Mouse (Mus musculus): ENCODE measurements at regions not wholly inside any gene's neighbourhood (a gene's known extent, or its start where the extent isn't known, plus 50 kb on each side); places are given as distances from the start of the nearest gene placed in this dataset.

DNA sequence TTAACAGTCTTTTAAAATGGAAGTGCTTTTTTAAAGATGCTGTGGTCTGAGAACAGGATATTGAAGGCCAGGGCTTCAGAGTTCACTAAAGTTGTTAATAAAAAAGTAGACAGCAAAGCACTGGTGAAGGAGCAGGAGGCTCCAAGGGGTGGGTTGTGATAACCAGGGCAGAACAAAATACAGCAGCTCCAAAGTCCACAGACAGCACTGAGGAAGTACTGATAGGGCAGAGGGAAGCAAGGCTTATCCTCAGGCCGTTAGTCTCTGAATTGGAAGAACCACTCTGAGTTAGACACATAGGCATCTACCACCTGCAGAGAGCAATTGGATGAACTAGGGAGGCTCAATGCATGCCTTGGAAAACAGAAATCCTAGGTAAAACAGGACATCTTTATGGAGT is 62.1 kb downstream of the P2ry1 start:
- Histone ChIP-seq H3K4me3 (replicated peaks; ENCODE audit: low read length) (no peak overlapping the region), H3K9ac (ENCODE audit: low read depth, low read length, severe bottlenecking) (no peak overlapping the region), H3K27me3 (ENCODE audit: control insufficient read depth, insufficient read depth, low read length) (no peaks in the 10 kb centered on the region), H3K9me3 (ENCODE audit: control insufficient read depth, low read length) (no peaks in the 10 kb centered on the region), H3K27ac (replicated peaks; ENCODE audit: low read depth, low read length) (no peak overlapping the region), H3K36me3 (ENCODE audit: control insufficient read depth, insufficient read depth, low read length) (no peaks in the 10 kb centered on the region), H3K4me2 (replicated peaks; ENCODE audit: low read depth, low read length, severe bottlenecking) (no peak overlapping the region), H3K4me1 (ENCODE audit: control insufficient read depth, insufficient read depth, low read length) (no peaks in the 10 kb centered on the region)
- no peak for DNase-seq (ENCODE audit: low spot score)
- 74% methylated on average over 1 of the region's 1 CpGs for WGBS
- no peak for ATAC-seq (ENCODE audit: low FRiP score, low read depth)
- no peak for TF ChIP-seq POLR2A (IDR thresholded peaks at IDR 0.05; ENCODE audit: borderline replicate concordance, extremely low read depth, insufficient read depth, insufficient read length)

DNA sequence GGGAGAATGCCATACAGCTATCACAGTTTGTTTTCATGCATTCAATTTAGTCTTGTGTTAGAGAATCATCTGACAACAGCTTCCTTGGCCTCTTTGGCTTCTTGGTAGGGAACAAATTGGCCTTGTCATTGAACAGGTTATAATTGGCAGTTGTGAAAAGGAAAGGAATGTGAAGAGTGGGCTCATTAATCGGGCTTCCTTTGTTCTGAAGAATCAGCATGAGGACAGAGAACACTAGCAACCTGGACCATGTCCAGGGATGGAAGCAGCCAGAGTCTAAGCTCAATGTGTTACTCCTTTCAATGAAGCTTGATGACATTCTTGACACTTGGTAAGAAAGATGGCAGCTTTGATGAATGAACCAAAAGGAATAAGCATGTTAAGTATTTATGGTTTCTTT is 64.5 kb downstream of the P2ry1 start:
- H3K4me3 ChIP-seq (replicated peaks; ENCODE audit: low read length) = no peak overlapping the region
- no peak overlapping the region for H3K4me2 ChIP-seq (replicated peaks; ENCODE audit: low read depth, low read length, severe bottlenecking)
- DNase-seq (ENCODE audit: low spot score) = no peak
- no peak overlapping the region for H3K27ac ChIP-seq (replicated peaks; ENCODE audit: low read depth, low read length)
- H3K36me3 ChIP-seq (ENCODE audit: control insufficient read depth, insufficient read depth, low read length) = no peaks in the 10 kb centered on the region
- ATAC-seq (ENCODE audit: low FRiP score, low read depth) = no peak
- 79% methylated on average over 1 of the region's 1 CpGs for WGBS
- TF ChIP-seq POLR2A (IDR thresholded peaks at IDR 0.05; ENCODE audit: borderline replicate concordance, extremely low read depth, insufficient read depth, insufficient read length) = no peak
- no peaks in the 10 kb centered on the region for H3K4me1 ChIP-seq (ENCODE audit: control insufficient read depth, insufficient read depth, low read length)
- H3K9ac ChIP-seq (ENCODE audit: low read depth, low read length, severe bottlenecking) = no peak overlapping the region
- H3K9me3 ChIP-seq (ENCODE audit: control insufficient read depth, low read length) = no peaks in the 10 kb centered on the region
- no peaks in the 10 kb centered on the region for H3K27me3 ChIP-seq (ENCODE audit: control insufficient read depth, insufficient read depth, low read length)

DNA sequence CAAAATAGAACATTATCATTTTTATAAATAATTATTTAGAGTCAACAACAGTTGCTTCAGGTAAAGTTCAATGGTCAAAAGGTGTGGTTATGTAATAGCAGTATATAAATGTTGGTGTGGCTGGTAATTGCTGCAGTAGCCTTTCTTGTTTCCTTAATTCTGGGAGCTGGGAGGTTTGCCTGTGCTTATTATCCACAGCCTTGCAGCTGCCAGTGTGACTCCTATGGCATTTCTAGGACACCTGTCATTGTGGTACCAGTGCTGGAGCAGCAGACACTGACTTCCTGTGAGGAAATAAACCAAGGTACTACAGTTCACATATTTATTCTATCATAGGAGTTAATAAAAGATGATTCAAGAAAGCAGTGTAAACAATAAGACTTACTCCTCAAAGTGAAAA is 65.6 kb downstream of the P2ry1 start:
- H3K9ac ChIP-seq (ENCODE audit: low read depth, low read length, severe bottlenecking) = no peak overlapping the region
- no peaks in the 10 kb centered on the region for H3K9me3 ChIP-seq (ENCODE audit: control insufficient read depth, low read length)
- no peaks in the 10 kb centered on the region for H3K36me3 ChIP-seq (ENCODE audit: control insufficient read depth, insufficient read depth, low read length)
- no peak overlapping the region for H3K4me3 ChIP-seq (replicated peaks; ENCODE audit: low read length)
- no peaks in the 10 kb centered on the region for H3K4me1 ChIP-seq (ENCODE audit: control insufficient read depth, insufficient read depth, low read length)
- no peak overlapping the region for H3K27ac ChIP-seq (replicated peaks; ENCODE audit: low read depth, low read length)
- no peak for TF ChIP-seq POLR2A (IDR thresholded peaks at IDR 0.05; ENCODE audit: borderline replicate concordance, extremely low read depth, insufficient read depth, insufficient read length)
- ATAC-seq (ENCODE audit: low FRiP score, low read depth) (no peak), DNase-seq (ENCODE audit: low spot score) (no peak)
- no peaks in the 10 kb centered on the region for H3K27me3 ChIP-seq (ENCODE audit: control insufficient read depth, insufficient read depth, low read length)
- H3K4me2 ChIP-seq (replicated peaks; ENCODE audit: low read depth, low read length, severe bottlenecking) = no peak overlapping the region

DNA sequence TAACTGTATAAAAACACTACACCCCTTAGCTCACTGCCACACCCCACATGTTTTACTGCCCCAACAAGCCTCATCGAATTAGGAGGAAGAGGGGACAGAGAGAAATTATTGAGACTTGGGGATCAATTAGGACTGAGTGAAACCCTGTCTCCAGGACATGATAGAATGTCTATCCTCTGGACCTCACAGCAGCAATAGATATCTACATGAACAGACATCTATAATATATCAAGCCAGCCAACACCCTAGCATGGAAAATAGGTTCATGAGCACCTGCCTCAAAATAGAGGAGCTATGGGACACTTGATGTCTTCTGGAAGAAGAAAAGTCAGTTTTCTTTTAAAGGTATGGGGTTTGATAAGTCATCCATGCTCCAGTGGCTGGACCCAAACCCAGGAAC is 68.4 kb downstream of the P2ry1 start:
- WGBS = 87% methylated on average over 1 of the region's 1 CpGs
- DNase-seq (ENCODE audit: low spot score) (no peak), ATAC-seq (ENCODE audit: low FRiP score, low read depth) (no peak)
- Histone ChIP-seq H3K27me3 (ENCODE audit: control insufficient read depth, insufficient read depth, low read length) (no peaks in the 10 kb centered on the region), H3K27ac (replicated peaks; ENCODE audit: low read depth, low read length) (no peak overlapping the region), H3K36me3 (ENCODE audit: control insufficient read depth, insufficient read depth, low read length) (no peaks in the 10 kb centered on the region), H3K4me1 (ENCODE audit: control insufficient read depth, insufficient read depth, low read length) (no peaks in the 10 kb centered on the region), H3K9ac (ENCODE audit: low read depth, low read length, severe bottlenecking) (no peak overlapping the region), H3K9me3 (ENCODE audit: control insufficient read depth, low read length) (no peaks in the 10 kb centered on the region), H3K4me3 (replicated peaks; ENCODE audit: low read length) (no peak overlapping the region), H3K4me2 (replicated peaks; ENCODE audit: low read depth, low read length, severe bottlenecking) (no peak overlapping the region)
- TF ChIP-seq POLR2A (IDR thresholded peaks at IDR 0.05; ENCODE audit: borderline replicate concordance, extremely low read depth, insufficient read depth, insufficient read length) = no peak

DNA sequence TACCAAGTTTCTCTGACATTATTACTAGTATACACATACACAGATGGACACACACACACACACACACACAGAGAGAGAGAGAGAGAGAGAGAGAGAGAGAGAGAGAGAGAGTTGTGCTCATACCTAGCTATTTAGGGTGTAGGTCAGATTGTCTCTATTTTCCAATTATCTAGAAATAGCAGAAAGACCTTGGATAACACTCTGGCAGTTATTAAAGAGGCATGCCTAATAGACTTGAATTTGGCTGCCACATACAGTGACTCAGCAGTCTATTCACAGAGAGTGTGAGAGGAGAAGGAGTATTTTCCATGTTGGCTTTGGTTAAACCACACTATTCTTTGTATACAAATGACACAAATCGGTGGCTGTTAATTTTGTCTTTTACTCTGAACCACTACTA is 69.7 kb downstream of the P2ry1 start:
- Histone ChIP-seq H3K4me1 (ENCODE audit: control insufficient read depth, insufficient read depth, low read length) (no peaks in the 10 kb centered on the region), H3K4me3 (replicated peaks; ENCODE audit: low read length) (no peak overlapping the region), H3K4me2 (replicated peaks; ENCODE audit: low read depth, low read length, severe bottlenecking) (no peak overlapping the region), H3K9ac (ENCODE audit: low read depth, low read length, severe bottlenecking) (no peak overlapping the region), H3K36me3 (ENCODE audit: control insufficient read depth, insufficient read depth, low read length) (no peaks in the 10 kb centered on the region), H3K27me3 (ENCODE audit: control insufficient read depth, insufficient read depth, low read length) (no peaks in the 10 kb centered on the region), H3K9me3 (ENCODE audit: control insufficient read depth, low read length) (no peaks in the 10 kb centered on the region), H3K27ac (replicated peaks; ENCODE audit: low read depth, low read length) (no peak overlapping the region)
- DNase-seq (ENCODE audit: low spot score) (no peak), ATAC-seq (ENCODE audit: low FRiP score, low read depth) (no peak)
- 97% methylated on average over 1 of the region's 1 CpGs for WGBS
- no peak for TF ChIP-seq POLR2A (IDR thresholded peaks at IDR 0.05; ENCODE audit: borderline replicate concordance, extremely low read depth, insufficient read depth, insufficient read length)

DNA sequence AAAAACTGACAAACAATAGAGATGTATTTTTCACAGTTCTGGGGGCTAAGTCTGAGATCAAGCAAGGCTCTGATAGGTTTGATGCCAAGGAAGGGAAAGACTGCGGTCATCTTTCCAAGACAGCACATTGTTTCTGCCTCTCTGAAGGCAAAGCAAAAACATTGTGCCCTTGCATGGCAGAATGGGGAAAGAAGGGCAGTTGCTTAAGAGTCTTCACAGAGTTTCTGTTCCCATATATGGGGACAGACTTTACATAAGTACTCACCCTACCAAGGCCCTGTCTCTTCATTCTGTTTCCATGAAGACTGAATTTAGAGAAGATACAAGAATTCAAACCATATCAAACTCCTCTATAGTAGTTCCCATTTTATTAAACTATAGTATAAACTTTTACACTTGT is 70.5 kb downstream of the P2ry1 start:
- no peaks in the 10 kb centered on the region for H3K27me3 ChIP-seq (ENCODE audit: control insufficient read depth, insufficient read depth, low read length)
- ATAC-seq (ENCODE audit: low FRiP score, low read depth) = no peak
- H3K27ac ChIP-seq (replicated peaks; ENCODE audit: low read depth, low read length) = no peak overlapping the region
- H3K9me3 ChIP-seq (ENCODE audit: control insufficient read depth, low read length) = no peaks in the 10 kb centered on the region
- no peaks in the 10 kb centered on the region for H3K36me3 ChIP-seq (ENCODE audit: control insufficient read depth, insufficient read depth, low read length)
- H3K4me3 ChIP-seq (replicated peaks; ENCODE audit: low read length) = no peak overlapping the region
- no peak for DNase-seq (ENCODE audit: low spot score)
- H3K4me2 ChIP-seq (replicated peaks; ENCODE audit: low read depth, low read length, severe bottlenecking) = no peak overlapping the region
- no peaks in the 10 kb centered on the region for H3K4me1 ChIP-seq (ENCODE audit: control insufficient read depth, insufficient read depth, low read length)
- TF ChIP-seq POLR2A (IDR thresholded peaks at IDR 0.05; ENCODE audit: borderline replicate concordance, extremely low read depth, insufficient read depth, insufficient read length) = no peak
- 95% methylated on average over 1 of the region's 1 CpGs for whole genome bisulfite sequencing
- H3K9ac ChIP-seq (ENCODE audit: low read depth, low read length, severe bottlenecking) = no peak overlapping the region

Measured in limb, embryonic 14.5 days (tissue).